Mouse (Mus musculus): ENCODE results near the gene Myo9b. TPM values are rescaled to one million over a fixed set of nuclear protein-coding genes. Genes with fewer than 3 reads are reported as not detected.

The Myo9b gene
- total RNA-seq, 2 experiments from 2014 or later = 8.4 to 8.5 TPM

DNA sequence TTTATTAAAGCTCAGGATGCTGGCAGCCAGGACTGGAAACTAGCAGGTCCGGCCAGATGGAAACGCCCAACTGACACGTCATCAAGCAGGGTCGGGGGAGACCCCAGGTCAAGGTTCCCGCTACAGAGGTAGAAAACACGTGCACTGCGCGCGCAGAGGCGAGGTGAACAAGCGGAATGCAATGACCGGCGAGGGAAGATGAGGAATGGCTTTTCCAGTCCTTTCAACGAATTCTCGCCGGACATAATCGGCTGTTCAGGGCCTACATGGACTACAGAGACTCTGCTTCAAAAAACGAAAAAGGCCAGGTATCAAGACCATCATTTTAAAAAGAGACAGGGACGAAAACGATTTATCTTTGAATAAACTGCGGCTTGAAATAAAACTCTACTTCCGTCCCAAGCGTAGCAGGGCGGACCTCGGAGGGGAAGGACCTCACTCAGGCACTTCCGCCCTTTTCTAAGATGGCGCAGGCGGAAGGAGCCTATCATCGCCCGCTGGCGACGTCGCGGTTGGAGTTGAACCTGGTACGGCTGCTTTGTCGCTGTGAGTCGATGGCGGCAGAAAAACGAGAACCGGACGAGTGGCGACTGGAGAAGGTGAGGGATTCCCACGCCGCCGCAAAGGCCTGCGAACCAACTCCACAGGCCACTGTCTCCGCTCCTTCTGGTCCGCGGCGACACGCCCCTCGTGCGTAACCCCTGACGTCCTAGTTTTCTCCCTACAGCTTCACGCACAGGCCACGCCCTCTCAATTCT lies 94.4 kb downstream of the Myo9b start, which contains the start of gene Use1:
Use1 (plus strand) TSS at position 78 of the 758 bp plus-strand sequence.
- DNase-seq (ENCODE audit: low spot score) = peak; percentile 91

GRCm38 (mm10) chr8:71367529-71368176 lies 95.1 kb downstream of the Myo9b start:
- DNase-seq (ENCODE audit: low spot score) = no peak

DNA sequence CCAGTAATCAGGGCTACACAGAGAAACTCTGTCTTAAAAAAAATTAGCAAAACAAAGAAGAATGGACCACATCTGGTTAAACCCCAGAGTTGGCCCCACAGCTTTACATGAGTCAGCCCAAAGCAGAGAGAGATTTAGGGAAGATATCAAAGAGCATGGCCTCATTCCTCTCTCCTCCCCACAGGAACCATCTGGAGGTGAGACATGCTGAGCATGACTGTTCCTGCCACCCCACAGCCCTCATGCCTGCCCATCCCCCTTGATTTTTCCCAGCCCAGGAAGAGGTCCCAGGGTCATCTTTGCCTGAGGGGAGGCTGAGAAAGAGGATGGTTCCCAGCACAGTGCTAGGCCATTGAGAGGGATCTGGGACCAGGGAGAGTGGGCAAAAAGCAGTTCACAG lies 95.9 kb downstream of the Myo9b start:
- DNase-seq (ENCODE audit: low spot score) = no peak

- DNase-seq (ENCODE audit: low spot score) = no peak
Measured at GRCm38 (mm10) chr8:71369040-71369718, 96.7 kb downstream of the Myo9b start.

DNA sequence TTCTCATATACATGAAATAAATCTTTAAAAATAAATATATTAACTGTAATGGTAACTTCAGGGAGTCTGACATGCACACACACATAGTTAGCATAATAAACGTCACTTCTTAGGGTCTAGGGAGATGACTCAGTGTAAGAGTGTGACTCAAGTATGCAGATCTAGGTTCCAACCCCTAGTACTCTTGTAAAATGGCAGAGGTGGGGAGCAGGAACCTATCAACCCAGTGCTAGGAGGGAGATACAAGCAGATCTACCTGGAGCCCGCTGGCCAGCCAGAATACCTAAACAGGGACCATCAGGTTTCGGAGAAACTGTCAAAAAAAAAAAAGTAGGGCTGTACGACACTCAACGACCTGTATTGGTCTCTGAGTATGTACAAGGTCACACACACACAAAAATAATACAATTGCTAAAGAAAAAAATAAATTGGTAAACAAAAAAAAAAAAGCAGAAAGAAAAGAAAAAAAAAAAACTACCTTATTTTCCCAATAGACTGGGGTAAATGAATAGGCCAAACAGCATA lies 98.3 kb downstream of the Myo9b start:
- no peak for DNase-seq (ENCODE audit: low spot score)

DNA sequence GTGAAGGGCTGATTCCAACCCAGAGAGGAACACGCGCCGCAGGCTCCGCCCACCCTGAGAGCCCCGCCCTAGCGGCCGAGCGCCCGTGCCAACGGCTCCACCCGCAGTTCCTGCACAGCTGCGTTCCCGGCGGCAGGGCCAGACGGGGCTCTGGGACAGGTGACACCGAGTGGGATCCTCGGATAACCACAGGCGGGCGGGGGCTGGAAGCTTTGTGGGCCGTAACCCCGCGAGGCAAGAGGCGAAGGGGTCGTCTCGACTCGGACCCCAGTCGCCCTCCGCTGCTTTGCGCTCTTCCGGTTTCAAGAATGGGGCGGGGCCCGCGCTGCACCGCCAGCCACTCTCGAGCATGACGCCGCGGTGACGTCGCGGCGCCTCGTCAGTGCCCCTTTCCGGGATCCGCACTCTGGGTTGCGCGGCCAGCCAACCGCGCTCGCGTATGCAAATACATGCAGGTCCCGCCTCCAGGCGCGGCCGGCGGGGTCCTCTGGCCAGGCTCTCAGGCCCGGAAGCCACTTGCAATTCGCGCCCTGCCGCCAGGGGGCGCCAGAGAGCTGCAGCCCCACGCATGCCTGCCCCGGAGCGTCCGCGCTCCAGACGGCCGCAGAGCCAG lies 98.8 kb downstream of the Myo9b start, which contains the start of gene Ocel1:
Ocel1 (plus strand) TSS at position 63 of the 613 bp plus-strand sequence.
- peak; percentile 97 for DNase-seq (ENCODE audit: low spot score)

DNA sequence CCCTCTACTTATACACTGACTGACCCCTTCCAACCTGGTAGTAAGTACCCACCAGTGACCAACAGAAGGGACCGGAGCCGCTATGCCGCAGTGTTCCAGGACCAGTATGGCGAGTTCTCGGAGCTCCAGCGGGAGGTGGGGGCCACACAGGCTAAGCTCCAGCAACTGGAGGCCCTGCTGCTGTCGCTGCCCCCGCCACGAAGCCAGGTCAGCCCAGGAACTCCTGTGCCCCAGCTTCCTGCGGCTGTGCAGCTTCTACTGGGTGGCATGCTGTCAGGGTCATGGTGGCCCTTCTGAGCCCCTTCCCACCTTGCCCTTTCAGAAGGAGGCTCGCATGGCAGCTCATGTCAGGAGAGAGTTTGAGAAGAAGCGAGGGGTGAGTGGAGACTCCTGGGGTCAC lies 99.9 kb downstream of the Myo9b start:
- DNase-seq (ENCODE audit: low spot score) = no peak

GRCm38 (mm10) chr8:71373000-71373399 lies 100.5 kb downstream of the Myo9b start:
- no peak for DNase-seq (ENCODE audit: low spot score)

GRCm38 (mm10) chr8:71374616-71375206 lies 102.2 kb downstream of the Myo9b start:
- DNase-seq (ENCODE audit: low spot score) = no peak

DNA sequence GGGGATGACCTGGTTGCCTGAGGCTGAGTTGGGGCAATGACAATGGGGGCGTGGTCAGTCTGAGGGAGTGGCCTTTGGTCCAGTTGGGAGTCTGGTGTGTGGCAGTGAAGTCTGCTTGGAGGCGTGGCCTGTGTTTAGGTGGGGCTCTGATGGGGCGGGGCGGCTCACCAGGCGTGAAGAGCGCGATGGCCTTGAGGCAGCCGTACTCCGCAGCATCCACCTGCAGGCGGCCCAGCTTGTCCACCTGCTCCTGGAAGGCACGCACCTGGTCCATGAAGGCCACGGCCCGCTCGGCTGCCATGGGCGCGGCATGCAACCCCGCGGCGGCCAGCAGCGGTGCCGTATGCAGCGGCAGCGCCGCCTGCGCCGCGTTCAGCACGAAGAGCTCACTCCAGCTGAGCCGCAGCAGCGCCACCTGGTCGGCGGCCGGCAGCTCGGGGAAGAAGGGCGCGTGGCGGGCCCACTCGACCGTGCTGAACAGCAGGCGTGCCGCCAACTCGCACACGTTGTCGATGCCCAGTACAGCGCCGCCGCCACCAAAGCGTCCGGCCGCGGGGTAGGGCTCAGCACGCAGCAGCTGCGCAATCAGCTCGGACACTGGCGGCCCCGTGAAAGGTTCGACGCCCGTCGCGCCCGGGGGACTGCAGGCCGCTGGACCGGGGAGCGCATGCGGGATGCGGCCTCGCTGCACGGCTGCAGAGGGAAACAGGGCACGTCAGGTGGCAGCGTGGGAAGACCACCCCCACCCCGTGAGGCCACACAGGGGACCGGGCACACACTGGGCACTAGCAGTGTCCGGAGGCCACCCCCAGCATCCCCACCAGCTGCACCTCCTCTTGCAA lies 103.3 kb downstream of the Myo9b start:
- DNase-seq (ENCODE audit: low spot score) = peak; percentile 60

DNA sequence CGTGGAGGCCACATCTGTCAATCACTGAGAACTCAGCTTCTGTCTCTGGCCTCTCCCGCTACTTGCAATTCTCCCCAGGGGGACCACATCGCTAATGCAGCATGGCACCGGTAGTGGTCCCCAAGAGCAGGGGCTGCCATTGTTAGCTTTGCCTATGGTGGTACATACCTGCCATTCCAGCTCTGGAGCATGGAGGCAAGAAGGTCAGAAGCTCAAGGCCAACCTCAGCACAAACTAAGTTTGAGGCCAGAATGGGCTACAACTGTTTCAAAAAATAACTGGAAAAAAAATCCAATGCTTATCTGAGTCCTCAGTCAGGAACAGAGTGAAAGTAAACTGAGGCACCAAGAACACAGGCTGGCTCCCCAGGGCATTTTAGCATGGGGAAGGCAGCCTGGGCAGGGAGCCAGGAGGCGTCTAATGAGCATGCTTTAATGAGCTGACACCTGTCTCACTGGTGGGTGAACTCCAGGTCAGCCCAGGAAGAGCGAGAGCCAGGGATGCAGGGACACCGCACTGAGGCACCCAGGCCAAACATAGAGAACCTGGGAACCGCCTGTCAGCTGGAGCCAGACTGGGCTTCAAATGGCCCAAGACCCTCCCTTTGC lies 104.0 kb downstream of the Myo9b start:
- no peak for DNase-seq (ENCODE audit: low spot score)

GRCm38 (mm10) chr8:71379008-71379407 lies 106.5 kb downstream of the Myo9b start:
- no peak for DNase-seq (ENCODE audit: low spot score)

DNA sequence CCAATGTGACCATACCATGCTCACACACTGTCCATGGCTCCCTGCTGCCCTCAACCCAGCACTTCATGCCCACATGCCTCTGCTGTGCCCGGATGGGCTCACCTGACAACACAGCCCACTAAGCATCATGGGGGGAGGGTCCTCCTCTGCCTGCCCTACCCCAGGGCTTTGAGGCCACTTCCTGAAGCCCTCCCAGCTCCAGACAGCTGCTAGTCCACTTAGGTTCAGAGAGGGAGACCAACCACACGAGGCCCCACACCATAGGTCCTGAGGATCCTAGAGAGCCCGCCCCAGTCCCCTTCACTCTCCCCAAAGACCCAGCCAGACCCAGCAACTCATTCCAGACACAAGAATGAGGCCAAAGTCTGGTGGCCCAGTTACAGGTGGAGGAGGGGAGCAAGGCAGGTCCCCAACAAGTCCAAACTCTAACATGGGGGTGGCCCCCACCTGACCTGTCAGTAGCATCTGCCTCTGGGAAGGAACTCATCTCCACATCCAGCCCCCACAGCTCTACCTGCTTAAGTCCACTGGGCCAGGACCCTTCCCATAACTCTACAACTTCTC lies 107.1 kb downstream of the Myo9b start:
- DNase-seq (ENCODE audit: low spot score) = no peak

DNA sequence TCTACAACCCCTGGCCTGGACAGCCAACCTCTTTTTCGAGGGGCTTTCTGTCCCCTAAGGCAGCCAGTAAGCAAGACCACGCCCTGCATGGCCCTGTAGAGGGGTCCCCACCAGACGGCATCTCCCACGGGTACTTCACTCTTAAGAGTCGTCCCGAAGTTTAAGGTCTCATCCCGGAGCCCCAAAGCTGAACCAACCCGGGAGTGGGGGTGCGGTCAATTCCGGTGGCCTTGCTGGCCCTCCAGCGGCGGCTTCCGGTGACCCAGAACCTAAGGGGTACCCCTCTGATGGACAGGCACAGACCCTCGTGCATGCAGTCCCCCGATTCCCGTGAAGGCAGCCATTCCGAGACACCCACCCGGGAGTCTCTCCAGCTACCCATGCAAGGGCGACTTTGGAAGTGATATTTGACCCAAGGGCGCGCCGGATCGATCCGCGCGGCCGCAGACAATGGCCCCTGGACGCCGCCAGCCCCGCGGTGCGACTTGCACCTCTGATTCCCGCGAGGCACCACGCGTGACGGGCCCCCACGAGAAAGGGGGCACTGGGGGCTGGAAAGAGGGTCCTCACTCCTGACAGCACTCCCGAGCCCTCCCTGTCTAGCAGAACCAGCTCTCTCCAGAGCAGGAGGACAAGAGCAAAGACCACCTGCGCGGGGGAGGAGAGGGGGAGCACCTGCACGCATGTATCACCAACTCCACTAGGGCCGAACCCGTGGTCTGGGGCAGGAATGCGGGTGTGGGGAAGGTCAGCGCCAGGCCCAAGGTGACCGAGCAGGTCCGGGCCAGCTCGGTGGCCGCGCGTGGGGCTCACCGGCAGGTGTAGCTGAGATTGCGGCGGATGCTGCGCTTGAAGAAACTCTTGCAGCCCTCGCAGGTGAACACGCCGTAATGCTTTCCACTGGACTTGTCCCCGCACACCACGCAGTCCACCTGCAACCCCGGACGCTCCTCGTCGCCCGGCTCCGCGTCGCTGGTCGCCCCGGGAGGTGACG lies 108.0 kb downstream of the Myo9b start:
- no peak for DNase-seq (ENCODE audit: low spot score)

DNA sequence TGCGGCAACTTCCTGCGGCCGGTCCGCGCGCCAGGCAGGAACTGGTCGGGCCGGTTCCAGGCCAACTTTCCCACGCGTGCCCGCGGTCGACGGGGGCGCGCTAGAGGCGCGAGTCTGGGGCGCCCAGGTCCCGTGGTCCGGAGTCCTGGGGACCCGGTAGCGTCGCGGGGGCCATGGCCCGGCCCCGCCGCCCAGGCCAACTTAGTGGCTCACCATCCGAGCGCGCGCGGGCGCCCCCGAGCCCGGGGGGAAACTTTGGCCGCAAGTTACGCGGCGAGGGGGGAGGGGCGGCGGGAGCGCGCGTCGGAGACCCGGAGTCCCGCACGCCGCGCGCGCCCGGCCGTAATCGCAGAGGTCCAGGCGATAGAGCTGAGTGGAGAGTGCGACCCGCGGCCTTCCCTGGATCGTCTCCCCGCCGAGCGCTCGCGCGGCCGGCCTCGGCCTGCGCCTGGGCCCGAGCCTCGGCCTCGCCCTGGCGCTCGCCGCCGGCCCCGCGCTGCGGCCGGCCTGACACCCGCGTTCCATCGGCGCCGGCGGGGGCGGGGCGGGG lies 109.0 kb downstream of the Myo9b start, which contains the start of gene Nr2f6:
Nr2f6 (minus strand) TSS at position 540 of the 550 bp plus-strand sequence.
- DNase-seq (ENCODE audit: low spot score) = peak; percentile 52

GRCm38 (mm10) chr8:71381971-71382961 lies 109.8 kb downstream of the Myo9b start:
- peak; percentile 76 for DNase-seq (ENCODE audit: low spot score)

- no peak for DNase-seq (ENCODE audit: low spot score)
Measured at GRCm38 (mm10) chr8:71383396-71383795, 110.9 kb downstream of the Myo9b start.
